Mouse (Mus musculus): ENCODE data around the gene Cemip2. TPM values are rescaled to one million over a fixed set of nuclear protein-coding genes. Genes with fewer than 3 reads are reported as not detected.
A peak's percentile ranks its signal among the peaks of the same experiment; 100 is the strongest.

Cemip2 gene
- polyA plus RNA-seq, 1 experiment from 2014 or later = 52.1 TPM

DNA sequence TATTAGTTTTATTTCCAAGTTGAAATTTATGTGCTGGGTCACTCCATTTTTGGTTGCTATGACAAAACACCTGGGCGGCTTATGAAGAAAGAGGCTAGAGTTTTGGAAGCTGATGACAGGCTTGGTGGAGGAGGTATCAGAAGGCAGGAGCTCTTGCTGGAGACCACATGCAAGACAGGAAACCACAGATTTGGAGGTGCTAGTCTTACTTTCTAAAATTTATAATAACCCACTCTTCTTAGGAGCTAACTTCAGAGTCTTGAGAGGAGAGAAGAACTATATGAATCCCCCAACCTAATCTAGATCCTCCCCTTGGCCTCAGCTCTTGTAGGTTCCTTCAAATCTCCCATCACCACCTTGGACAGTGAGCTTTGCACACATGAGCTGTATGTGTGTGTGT lies 6.6 kb upstream of the Cemip2 start:
- Histone ChIP-seq H3K9me3 (ENCODE audit: control insufficient read depth, low read length) (no peaks in the 10 kb centered on the region), H3K27ac (replicated peaks; ENCODE audit: low read depth, low read length) (no peak overlapping the region), H3K4me1 (ENCODE audit: control insufficient read depth, insufficient read depth, low read length) (no peaks in the 10 kb centered on the region), H3K9ac (ENCODE audit: low read length) (no peak overlapping the region), H3K36me3 (ENCODE audit: control insufficient read depth, insufficient read depth, low read length) (no peaks in the 10 kb centered on the region), H3K27me3 (ENCODE audit: control insufficient read depth, insufficient read depth, low read length) (no peaks in the 10 kb centered on the region), H3K4me2 (ENCODE audit: low read depth, severe bottlenecking) (no peak overlapping the region), H3K4me3 (ENCODE audit: low read depth, low read length) (no peak overlapping the region)
- WGBS = 98% methylated on average over 1 of the region's 1 CpGs
- DNase-seq (ENCODE audit: low spot score) (no peak), ATAC-seq (ENCODE audit: insufficient number of reproducible peaks, low FRiP score, low TSS enrichment, low read depth) (no peak)

DNA sequence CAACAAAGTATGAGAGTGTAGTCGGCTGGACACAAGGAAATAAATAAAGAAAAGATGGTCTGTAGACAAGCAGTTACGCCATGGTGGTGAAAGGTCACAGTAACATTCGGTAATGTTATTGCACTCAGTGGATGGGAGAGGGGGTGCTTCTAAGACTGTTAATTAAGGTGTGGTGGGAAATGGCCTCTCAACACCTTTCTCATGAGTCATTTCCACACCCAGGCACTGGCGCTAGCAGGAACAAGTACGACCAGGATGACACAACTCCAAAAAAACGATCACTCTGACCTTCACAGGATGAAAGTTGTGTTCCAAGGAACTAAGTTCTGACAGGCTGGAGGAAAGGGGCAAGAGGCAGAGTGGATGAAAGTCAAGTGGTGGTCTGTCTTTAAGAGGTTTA lies 4.5 kb upstream of the Cemip2 start:
- H3K27ac ChIP-seq (replicated peaks; ENCODE audit: low read depth, low read length) = no peak overlapping the region
- no peaks in the 10 kb centered on the region for H3K27me3 ChIP-seq (ENCODE audit: control insufficient read depth, insufficient read depth, low read length)
- H3K4me2 ChIP-seq (ENCODE audit: low read depth, severe bottlenecking) = no peak overlapping the region
- WGBS = 27% methylated on average over 6 of the region's 6 CpGs
- H3K9me3 ChIP-seq (ENCODE audit: control insufficient read depth, low read length) = no peaks in the 10 kb centered on the region
- no peak for DNase-seq (ENCODE audit: low spot score)
- H3K4me1 ChIP-seq (ENCODE audit: control insufficient read depth, insufficient read depth, low read length) = no peaks in the 10 kb centered on the region
- no peaks in the 10 kb centered on the region for H3K36me3 ChIP-seq (ENCODE audit: control insufficient read depth, insufficient read depth, low read length)
- no peak overlapping the region for H3K4me3 ChIP-seq (ENCODE audit: low read depth, low read length)
- H3K9ac ChIP-seq (ENCODE audit: low read length) = no peak overlapping the region
- no peak for ATAC-seq (ENCODE audit: insufficient number of reproducible peaks, low FRiP score, low TSS enrichment, low read depth)

DNA sequence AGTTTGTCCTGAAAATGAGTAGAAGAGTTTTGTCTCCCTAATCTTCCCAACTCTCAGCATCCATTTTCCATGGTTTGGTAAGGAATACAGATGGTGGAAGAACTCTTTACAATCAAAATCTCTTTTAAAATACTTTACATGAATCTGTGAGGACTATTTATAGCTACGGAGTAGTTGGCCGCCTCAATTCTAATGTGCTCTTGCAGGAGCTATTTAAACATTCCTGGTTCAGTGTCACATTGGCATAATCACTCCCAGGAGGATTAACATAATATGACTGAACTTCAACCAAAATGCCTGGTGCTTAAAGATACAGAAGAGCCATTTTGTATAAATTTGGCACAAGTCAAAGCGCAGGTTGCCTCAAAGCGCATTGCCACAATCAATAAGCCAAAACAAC lies 2.5 kb upstream of the Cemip2 start:
- Histone ChIP-seq H3K4me3 (ENCODE audit: low read depth, low read length) (no peak overlapping the region), H3K27ac (replicated peaks; ENCODE audit: low read depth, low read length) (no peak overlapping the region), H3K4me2 (ENCODE audit: low read depth, severe bottlenecking) (no peak overlapping the region), H3K4me1 (ENCODE audit: control insufficient read depth, insufficient read depth, low read length) (peaks cover 9% of the 10 kb centered on the region), H3K36me3 (ENCODE audit: control insufficient read depth, insufficient read depth, low read length) (no peaks in the 10 kb centered on the region), H3K9me3 (ENCODE audit: control insufficient read depth, low read length) (no peaks in the 10 kb centered on the region), H3K9ac (ENCODE audit: low read length) (no peak overlapping the region), H3K27me3 (ENCODE audit: control insufficient read depth, insufficient read depth, low read length) (no peaks in the 10 kb centered on the region)
- ATAC-seq (ENCODE audit: insufficient number of reproducible peaks, low FRiP score, low TSS enrichment, low read depth) (no peak), DNase-seq (ENCODE audit: low spot score) (no peak)
- WGBS = 89% methylated on average over 4 of the region's 4 CpGs

DNA sequence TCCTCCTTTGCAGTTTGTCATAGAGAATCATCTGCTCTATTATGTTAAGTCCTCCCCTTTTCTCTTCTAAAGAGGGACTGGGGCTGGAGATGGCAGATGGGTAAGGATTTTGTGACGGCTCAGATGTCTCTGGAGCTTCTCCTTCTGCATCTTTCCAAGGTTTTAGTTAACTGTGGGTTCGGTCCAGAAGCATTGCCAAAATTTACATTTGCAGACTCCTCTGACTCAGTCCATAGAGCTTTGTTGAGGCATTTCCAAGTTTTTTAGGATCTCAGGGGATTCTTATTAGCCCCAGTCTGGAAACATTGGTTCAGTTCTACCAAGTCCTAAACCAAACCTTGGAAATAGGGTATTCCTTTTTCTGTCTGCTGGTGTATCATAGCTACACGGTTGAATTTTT lies 1.5 kb upstream of the Cemip2 start:
- Histone ChIP-seq H3K4me3 (ENCODE audit: low read depth, low read length) (no peak overlapping the region), H3K4me2 (ENCODE audit: low read depth, severe bottlenecking) (no peak overlapping the region), H3K4me1 (ENCODE audit: control insufficient read depth, insufficient read depth, low read length) (peaks cover 16% of the 10 kb centered on the region), H3K9me3 (ENCODE audit: control insufficient read depth, low read length) (no peaks in the 10 kb centered on the region), H3K9ac (ENCODE audit: low read length) (no peak overlapping the region), H3K27ac (replicated peaks; ENCODE audit: low read depth, low read length) (no peak overlapping the region), H3K27me3 (ENCODE audit: control insufficient read depth, insufficient read depth, low read length) (no peaks in the 10 kb centered on the region), H3K36me3 (ENCODE audit: control insufficient read depth, insufficient read depth, low read length) (no peaks in the 10 kb centered on the region)
- WGBS = 81% methylated on average over 3 of the region's 3 CpGs
- DNase-seq (ENCODE audit: low spot score) (no peak), ATAC-seq (ENCODE audit: insufficient number of reproducible peaks, low FRiP score, low TSS enrichment, low read depth) (no peak)

DNA sequence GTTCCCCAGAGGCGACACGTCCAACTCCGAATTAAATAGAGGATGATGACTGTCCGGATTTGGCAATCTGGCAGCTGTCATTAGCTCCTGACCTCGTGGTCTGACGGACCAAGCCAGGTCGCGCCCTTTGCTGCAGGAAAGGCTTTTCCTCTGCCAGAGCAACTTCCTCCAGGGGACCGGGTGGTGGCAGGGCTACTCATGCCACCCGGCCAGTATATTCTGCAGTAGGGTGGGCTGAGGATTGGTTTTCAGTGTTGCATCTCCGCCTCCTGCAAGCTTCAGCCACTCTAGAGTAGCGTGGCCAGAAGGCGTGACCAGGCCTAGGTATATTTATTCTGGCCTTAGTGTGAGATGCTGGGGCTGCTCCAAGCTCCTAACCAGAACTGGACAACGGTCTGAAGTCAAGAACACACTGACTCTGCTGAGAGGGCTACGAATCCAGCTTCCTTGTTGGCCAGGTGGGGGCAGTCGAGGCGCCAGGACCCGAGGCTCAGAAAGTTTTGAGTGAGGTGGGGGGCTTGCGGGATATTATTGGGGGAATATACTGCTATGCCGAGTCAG lies 891 bp upstream of the Cemip2 start:
- H3K9me3 ChIP-seq (ENCODE audit: control insufficient read depth, low read length) = no peaks in the 10 kb centered on the region
- 26% methylated on average over 20 of the region's 20 CpGs for WGBS
- no peaks in the 10 kb centered on the region for H3K27me3 ChIP-seq (ENCODE audit: control insufficient read depth, insufficient read depth, low read length)
- H3K4me3 ChIP-seq (ENCODE audit: low read depth, low read length) = no peak overlapping the region
- H3K9ac ChIP-seq (ENCODE audit: low read length) = no peak overlapping the region
- H3K4me1 ChIP-seq (ENCODE audit: control insufficient read depth, insufficient read depth, low read length) = peaks cover 21% of the 10 kb centered on the region
- peak; percentile 55 for DNase-seq (ENCODE audit: low spot score)
- no peak for ATAC-seq (ENCODE audit: insufficient number of reproducible peaks, low FRiP score, low TSS enrichment, low read depth)
- H3K4me2 ChIP-seq (ENCODE audit: low read depth, severe bottlenecking) = peak overlapping the region; percentile 55; the same call in 1 of the 2 replicates
- no peak overlapping the region for H3K27ac ChIP-seq (replicated peaks; ENCODE audit: low read depth, low read length)
- no peaks in the 10 kb centered on the region for H3K36me3 ChIP-seq (ENCODE audit: control insufficient read depth, insufficient read depth, low read length)

DNA sequence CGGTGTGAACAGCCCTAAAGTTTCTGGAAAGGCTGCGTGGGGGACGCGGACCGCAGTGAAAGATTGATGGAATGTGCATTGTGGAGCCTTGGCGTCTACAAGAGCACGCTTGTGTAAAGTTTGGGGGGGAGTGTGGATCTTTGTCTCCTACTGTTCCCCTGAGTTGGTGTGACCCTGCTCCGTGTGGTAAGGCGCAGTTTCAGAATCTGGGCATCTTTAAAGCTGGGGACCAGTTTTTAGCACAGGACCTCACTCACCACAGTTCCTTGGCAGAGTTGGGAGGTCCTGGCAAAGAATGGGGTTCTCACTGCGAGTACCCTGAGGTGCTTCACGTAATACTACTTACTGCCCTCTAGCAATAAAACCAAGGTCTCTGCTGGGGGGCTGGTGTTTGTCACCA lies 964 bp downstream of the Cemip2 start:
- Histone ChIP-seq H3K36me3 (ENCODE audit: control insufficient read depth, insufficient read depth, low read length) (no peaks in the 10 kb centered on the region), H3K27me3 (ENCODE audit: control insufficient read depth, insufficient read depth, low read length) (no peaks in the 10 kb centered on the region), H3K9ac (ENCODE audit: low read length) (peak overlapping the region; percentile 93), H3K27ac (replicated peaks; ENCODE audit: low read depth, low read length) (peak overlapping the region; percentile 87; the same call in 1 of the 2 replicates), H3K4me3 (ENCODE audit: low read depth, low read length) (peak overlapping the region; percentile 82), H3K4me1 (ENCODE audit: control insufficient read depth, insufficient read depth, low read length) (peaks cover 30% of the 10 kb centered on the region), H3K4me2 (ENCODE audit: low read depth, severe bottlenecking) (peak overlapping the region; percentile 55), H3K9me3 (ENCODE audit: control insufficient read depth, low read length) (no peaks in the 10 kb centered on the region)
- ATAC-seq (ENCODE audit: insufficient number of reproducible peaks, low FRiP score, low TSS enrichment, low read depth) = no peak
- peak; percentile 57 for DNase-seq (ENCODE audit: low spot score)
- WGBS = under 1% methylated on average over 11 of the region's 11 CpGs

DNA sequence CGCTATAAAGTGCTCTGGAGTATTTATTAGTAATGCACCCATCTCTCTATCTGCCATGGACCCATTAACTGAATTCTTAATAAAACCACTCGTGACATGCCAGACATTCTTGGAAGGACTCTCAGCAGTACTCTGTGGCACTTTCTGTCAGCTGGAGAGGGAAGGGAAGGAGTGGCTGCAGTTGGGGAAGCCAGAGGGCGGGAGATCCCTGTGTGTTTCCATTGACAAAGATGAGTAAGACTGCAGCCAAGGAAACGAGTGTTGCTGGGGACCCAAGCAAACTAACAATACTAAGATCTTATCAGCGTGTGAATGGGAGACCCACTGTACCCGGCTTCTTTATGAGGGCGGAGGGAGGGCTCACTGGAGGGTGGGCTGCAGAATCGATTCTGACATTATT lies 2.5 kb downstream of the Cemip2 start:
- H3K27ac ChIP-seq (replicated peaks; ENCODE audit: low read depth, low read length) = no peak overlapping the region
- H3K36me3 ChIP-seq (ENCODE audit: control insufficient read depth, insufficient read depth, low read length) = no peaks in the 10 kb centered on the region
- no peak for DNase-seq (ENCODE audit: low spot score)
- no peaks in the 10 kb centered on the region for H3K9me3 ChIP-seq (ENCODE audit: control insufficient read depth, low read length)
- H3K4me2 ChIP-seq (ENCODE audit: low read depth, severe bottlenecking) = peak overlapping the region; percentile 5; the same call in 1 of the 2 replicates
- no peak for ATAC-seq (ENCODE audit: insufficient number of reproducible peaks, low FRiP score, low TSS enrichment, low read depth)
- H3K4me1 ChIP-seq (ENCODE audit: control insufficient read depth, insufficient read depth, low read length) = peaks cover 44% of the 10 kb centered on the region
- 62% methylated on average over 8 of the region's 8 CpGs for whole genome bisulfite sequencing
- H3K27me3 ChIP-seq (ENCODE audit: control insufficient read depth, insufficient read depth, low read length) = no peaks in the 10 kb centered on the region
- no peak overlapping the region for H3K9ac ChIP-seq (ENCODE audit: low read length)
- no peak overlapping the region for H3K4me3 ChIP-seq (ENCODE audit: low read depth, low read length)

DNA sequence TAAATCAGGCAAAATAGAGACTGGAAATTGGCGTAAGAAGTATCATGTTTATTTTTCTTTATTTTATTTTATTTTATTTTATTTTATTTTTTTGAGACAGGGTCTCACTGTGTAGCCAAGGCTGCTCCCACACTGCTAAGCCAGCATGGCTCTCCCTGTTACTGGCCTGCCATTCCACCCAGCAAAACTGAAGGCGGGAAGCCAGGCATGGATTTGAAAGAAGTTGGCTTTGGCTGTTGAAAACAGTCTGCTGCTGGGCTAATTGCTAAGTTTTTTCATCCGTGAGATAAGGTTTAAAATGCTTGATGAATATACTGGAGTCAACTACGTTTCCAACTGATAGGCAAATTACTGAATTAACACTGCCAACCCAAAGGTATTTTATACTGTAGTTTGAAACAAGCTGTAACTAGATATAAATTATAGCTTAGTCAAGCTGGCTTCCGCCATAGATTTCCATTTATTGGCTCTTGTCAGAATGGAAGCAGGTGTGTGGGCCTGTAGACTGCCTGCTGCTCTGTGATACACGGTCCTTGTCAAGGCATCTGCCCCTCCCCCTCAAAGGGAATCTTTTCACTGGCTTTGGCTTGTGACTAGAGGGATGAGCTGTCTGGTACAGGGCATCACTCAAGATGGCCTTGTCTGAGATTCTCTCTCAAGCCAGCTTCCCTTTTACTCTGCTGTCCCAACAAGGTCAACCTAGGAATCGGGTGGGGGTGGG lies 3.1 kb downstream of the Cemip2 start:
- Histone ChIP-seq H3K4me1 (ENCODE audit: control insufficient read depth, insufficient read depth, low read length) (peaks cover 45% of the 10 kb centered on the region), H3K9me3 (ENCODE audit: control insufficient read depth, low read length) (no peaks in the 10 kb centered on the region), H3K4me3 (ENCODE audit: low read depth, low read length) (no peak overlapping the region), H3K27ac (replicated peaks; ENCODE audit: low read depth, low read length) (peak overlapping the region; percentile 24; the same call in 1 of the 2 replicates), H3K9ac (ENCODE audit: low read length) (no peak overlapping the region), H3K4me2 (ENCODE audit: low read depth, severe bottlenecking) (peak overlapping the region; percentile 12), H3K36me3 (ENCODE audit: control insufficient read depth, insufficient read depth, low read length) (no peaks in the 10 kb centered on the region), H3K27me3 (ENCODE audit: control insufficient read depth, insufficient read depth, low read length) (no peaks in the 10 kb centered on the region)
- WGBS = 49% methylated on average over 7 of the region's 7 CpGs
- DNase-seq (ENCODE audit: low spot score) (peak; percentile 41), ATAC-seq (ENCODE audit: insufficient number of reproducible peaks, low FRiP score, low TSS enrichment, low read depth) (no peak)

Measured in limb, embryonic 11.5 days (tissue).